Mouse (Mus musculus): Measurements from ENCODE around the gene Igfbpl1.

- TF ChIP-seq UBTF (IDR thresholded peaks at IDR 0.05; ENCODE audit: low read depth, low read length) (no peak), CTCF (conservative IDR thresholded peaks at IDR 0.05 in 1 of 2, IDR thresholded peaks at IDR 0.05 in 1 of 2; ENCODE audit: low read depth in 2 of 2, low read length in 2 of 2) (no peak), POLR2A (IDR thresholded peaks at IDR 0.05; ENCODE audit: low read depth, low read length) (no peak), HCFC1 (IDR thresholded peaks at IDR 0.05; ENCODE audit: low read depth, low read length) (no peak), MAX (IDR thresholded peaks at IDR 0.05; ENCODE audit: low read length) (no peak), EP300 (IDR thresholded peaks at IDR 0.05; ENCODE audit: low read length) (no peak), ZMIZ1 (IDR thresholded peaks at IDR 0.05; ENCODE audit: low read depth, low read length) (no peak), MAZ (IDR thresholded peaks at IDR 0.05; ENCODE audit: low read depth, low read length) (no peak)
Measured at GRCm38 (mm10) chr4:45808034-45808433, 18.7 kb downstream of the Igfbpl1 start.
